Mouse (Mus musculus) ES-Bruce4 (cell line): ENCODE measurements around the gene Csmd2. TPM values are rescaled to one million over a fixed set of nuclear protein-coding genes. Genes with fewer than 3 reads are reported as not detected.
"Not testable (repeated sequence)": the region's sequence is repeated elsewhere in the genome, so short reads cannot be mapped to it uniquely, and the experiment has no call there.

Experiments used
- H3K27ac ChIP-seq: 2 replicates; pipeline ENCODE4 v1.5.1; 2012; ENCODE audit warnings: low read length, inconsistent platforms; ENCODE audit not compliant: insufficient read depth
- H3K27me3 ChIP-seq: 2 replicates; pipeline ENCODE4 v1.6.1; 2012; ENCODE audit warnings: mild to moderate bottlenecking, low read length, inconsistent platforms; ENCODE audit not compliant: control insufficient read depth, poor library complexity, insufficient read depth, severe bottlenecking
- H3K36me3 ChIP-seq: 2 replicates; pipeline ENCODE4 v1.6.1; 2012; ENCODE audit warnings: inconsistent platforms, mild to moderate bottlenecking, low read length, moderate library complexity; ENCODE audit not compliant: control insufficient read depth, poor library complexity, insufficient read depth, severe bottlenecking
- H3K4me1 ChIP-seq: one replicate; pipeline ENCODE4 v1.8.1; 2011; ENCODE audit warnings: low read length; ENCODE audit not compliant: control insufficient read depth, insufficient read depth
- H3K4me3 ChIP-seq: 2 replicates; pipeline ENCODE4 v1.5.1; 2011; ENCODE audit warnings: low read depth, mild to moderate bottlenecking, low read length
- H3K9ac ChIP-seq: 2 replicates; pipeline ENCODE4 v1.6.1; 2012; ENCODE audit warnings: low read depth, mild to moderate bottlenecking, inconsistent platforms; ENCODE audit not compliant: poor library complexity, severe bottlenecking
- H3K9me3 ChIP-seq: replicated peaks from 2 replicates; pipeline ENCODE4 v1.6.1; 2012; ENCODE audit warnings: mild to moderate bottlenecking, low read length, inconsistent platforms; ENCODE audit not compliant: control insufficient read depth, poor library complexity, insufficient read depth, severe bottlenecking
- CTCF ChIP-seq: IDR thresholded peaks from one replicate; pipeline ENCODE4 v1.8.1; 2011; ENCODE audit warnings: low read depth, low read length
- EP300 ChIP-seq: IDR thresholded peaks from 2 replicates; pipeline ENCODE4 v1.6.1; 2011; ENCODE audit warnings: low read depth, low read length; ENCODE audit not compliant: insufficient read depth
- POLR2A ChIP-seq: IDR thresholded peaks from one replicate; pipeline ENCODE4 v1.8.1; 2011; ENCODE audit warnings: low read length; ENCODE audit not compliant: insufficient read depth
- polyA plus RNA-seq: library from polyadenylated mRNA; stranded (reverse); fragments of >200 nt; gene quantifications from 2 replicates; pipeline ENCODE4 v1.2.4, GENCODE M21; 2011; ENCODE audit warnings: low read depth; ENCODE audit not compliant: missing spikeins, insufficient read depth, insufficient read length

Csmd2 gene
- polyA plus RNA-seq, 1 experiment, result 4.0 TPM

DNA sequence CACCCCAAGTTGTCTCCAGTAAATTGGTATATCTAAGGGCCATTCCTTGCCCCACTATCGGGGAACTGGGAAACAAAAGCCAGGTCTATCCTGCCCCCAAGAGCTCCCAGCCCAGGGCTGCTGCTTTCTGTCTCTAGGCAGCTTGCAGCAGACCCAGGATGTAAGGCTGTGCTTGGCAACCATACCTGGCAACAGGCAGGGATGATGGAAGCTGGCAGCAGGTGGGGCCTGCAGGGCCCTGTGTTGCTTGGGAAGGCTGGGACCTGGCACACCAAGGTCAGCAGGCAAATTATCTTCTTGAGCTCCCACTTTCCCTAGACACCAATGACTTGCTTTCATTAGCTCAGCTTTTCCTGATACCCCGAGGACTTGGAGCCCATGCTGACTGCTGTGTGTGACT lies 31.8 kb downstream of the Csmd2 start:
- H3K9ac ChIP-seq, result no peak overlapping the region
- H3K4me1 ChIP-seq, result no peaks in the 10 kb centered on the region
- TF ChIP-seq POLR2A (no peak), CTCF (no peak)
- no peak overlapping the region for H3K4me3 ChIP-seq
- no peak overlapping the region for H3K27ac ChIP-seq
- H3K27me3 ChIP-seq, result no peaks in the 10 kb centered on the region
- no peaks in the 10 kb centered on the region for H3K9me3 ChIP-seq
- no peaks in the 10 kb centered on the region for H3K36me3 ChIP-seq

DNA sequence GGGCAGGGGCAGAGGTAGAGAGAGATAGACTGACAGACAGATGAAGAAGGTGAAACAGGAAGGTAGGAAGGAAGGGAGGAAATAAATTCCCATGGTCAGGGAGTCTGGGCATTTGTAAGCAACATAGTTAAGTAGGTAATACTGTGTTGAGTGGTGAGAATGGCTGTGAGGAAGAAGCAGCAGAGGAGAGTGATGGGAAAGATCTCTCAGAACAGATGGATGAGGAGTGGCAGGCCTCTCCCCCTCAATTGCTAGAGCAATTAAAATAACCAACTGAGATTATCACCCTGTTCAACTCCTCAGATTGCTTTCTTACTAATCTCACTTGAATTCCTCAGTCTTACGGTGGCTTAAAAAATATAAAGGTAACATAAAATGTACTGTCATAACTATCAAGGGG lies 40.6 kb downstream of the Csmd2 start:
- H3K4me3 ChIP-seq, result no peak overlapping the region
- no peaks in the 10 kb centered on the region for H3K4me1 ChIP-seq
- TF ChIP-seq EP300 (no peak), CTCF (no peak), POLR2A (no peak)
- H3K9me3 ChIP-seq, result no peaks in the 10 kb centered on the region
- no peak overlapping the region for H3K9ac ChIP-seq
- no peak overlapping the region for H3K27ac ChIP-seq
- H3K27me3 ChIP-seq, result no peaks in the 10 kb centered on the region; the same call in 1 of the 2 replicates
- no peaks in the 10 kb centered on the region for H3K36me3 ChIP-seq

DNA sequence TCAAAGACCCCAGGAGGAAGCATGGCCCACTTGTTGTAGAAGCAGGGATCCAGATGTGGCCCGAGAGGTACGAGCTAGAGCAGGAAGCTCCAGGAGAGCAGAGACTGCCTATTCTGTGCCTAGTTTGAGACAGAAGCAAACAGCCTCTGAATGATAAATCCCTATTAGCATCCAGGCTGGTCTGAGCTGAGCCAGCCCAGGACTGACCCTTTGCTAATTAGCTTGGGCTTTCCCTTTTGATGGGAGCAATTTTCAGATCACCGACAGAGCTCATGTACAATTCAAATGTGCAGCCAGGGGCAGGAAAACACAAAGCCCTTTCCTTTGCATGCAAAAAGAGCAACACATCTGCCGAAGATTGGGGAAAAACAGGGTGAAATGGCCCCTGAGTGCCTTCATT lies 54.2 kb downstream of the Csmd2 start:
- Histone ChIP-seq H3K4me3 (no peak overlapping the region), H3K9ac (no peak overlapping the region), H3K27me3 (no peaks in the 10 kb centered on the region), H3K27ac (no peak overlapping the region), H3K36me3 (no peaks in the 10 kb centered on the region), H3K4me1 (no peaks in the 10 kb centered on the region), H3K9me3 (no peaks in the 10 kb centered on the region)
- TF ChIP-seq CTCF (no peak), POLR2A (no peak), EP300 (no peak)

DNA sequence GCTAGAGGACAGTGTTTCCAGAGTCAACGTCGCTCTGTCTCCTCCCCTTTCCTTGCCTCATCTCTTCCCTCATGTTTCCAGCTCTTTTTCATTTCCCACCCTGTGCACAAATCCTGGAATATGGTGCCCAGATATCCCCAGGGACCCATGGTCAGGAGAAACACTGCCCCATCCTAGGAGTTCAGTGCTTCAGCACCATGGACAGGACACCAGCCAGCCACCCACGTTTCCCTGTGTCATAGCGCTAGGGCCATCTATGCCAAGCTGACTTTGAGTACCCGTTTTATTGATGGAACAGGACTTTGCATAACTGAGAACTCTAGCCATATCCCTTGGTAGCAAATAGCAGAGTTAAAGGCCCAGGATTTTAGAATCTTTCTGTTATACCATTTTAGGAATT lies 55.0 kb downstream of the Csmd2 start:
- no peak overlapping the region for H3K4me3 ChIP-seq
- no peak overlapping the region for H3K27ac ChIP-seq
- H3K9me3 ChIP-seq, result no peaks in the 10 kb centered on the region
- no peaks in the 10 kb centered on the region for H3K4me1 ChIP-seq
- H3K9ac ChIP-seq, result no peak overlapping the region
- H3K27me3 ChIP-seq, result no peaks in the 10 kb centered on the region; the same call in 1 of the 2 replicates
- H3K36me3 ChIP-seq, result no peaks in the 10 kb centered on the region
- TF ChIP-seq POLR2A (no peak), EP300 (no peak), CTCF (no peak)

DNA sequence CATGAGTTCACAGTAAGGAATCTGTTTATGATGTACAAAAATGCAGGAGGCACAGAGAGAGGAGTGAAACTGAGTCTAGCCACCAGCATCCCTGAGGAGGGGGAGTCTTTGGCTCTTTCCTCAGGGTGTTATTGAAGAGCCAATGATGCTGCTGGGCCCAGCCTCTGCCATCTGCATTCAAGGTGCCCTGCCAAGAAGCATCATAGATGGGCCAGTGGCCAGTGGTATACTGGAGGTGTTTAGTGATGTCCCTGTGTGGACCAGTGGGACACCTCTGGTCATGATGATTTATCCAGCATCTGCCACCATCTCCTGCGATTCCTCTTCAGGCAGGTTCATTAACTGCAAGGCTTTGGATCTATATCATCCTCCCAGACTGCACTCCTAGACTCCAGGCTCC lies 61.1 kb downstream of the Csmd2 start:
- no peaks in the 10 kb centered on the region for H3K36me3 ChIP-seq
- no peak overlapping the region for H3K4me3 ChIP-seq
- TF ChIP-seq EP300, result no peak
- TF ChIP-seq CTCF, result no peak
- TF ChIP-seq POLR2A, result no peak
- no peak overlapping the region for H3K27ac ChIP-seq
- no peak overlapping the region for H3K9ac ChIP-seq
- no peaks in the 10 kb centered on the region for H3K4me1 ChIP-seq
- H3K9me3 ChIP-seq, result no peaks in the 10 kb centered on the region
- no peaks in the 10 kb centered on the region; the same call in 1 of the 2 replicates for H3K27me3 ChIP-seq

DNA sequence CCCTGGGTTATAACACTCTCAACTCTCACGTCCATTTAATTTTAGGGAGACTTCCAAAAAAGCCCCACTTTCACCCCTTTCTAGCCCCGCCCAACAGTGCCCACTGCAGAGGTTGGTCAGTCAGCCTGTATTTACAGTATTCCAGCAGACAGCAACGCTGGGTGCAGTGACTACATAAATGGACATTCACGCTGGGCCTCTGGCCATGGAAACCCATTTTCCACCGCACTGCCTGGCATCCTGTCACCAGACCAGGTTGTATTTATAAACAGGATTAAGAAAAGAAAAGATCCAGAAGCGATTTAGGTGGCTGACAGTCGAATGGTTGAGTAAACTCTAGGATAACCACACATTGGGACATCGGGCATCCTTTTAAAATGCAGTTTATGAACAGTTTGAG lies 65.0 kb downstream of the Csmd2 start:
- H3K27ac ChIP-seq, result no peak overlapping the region

DNA sequence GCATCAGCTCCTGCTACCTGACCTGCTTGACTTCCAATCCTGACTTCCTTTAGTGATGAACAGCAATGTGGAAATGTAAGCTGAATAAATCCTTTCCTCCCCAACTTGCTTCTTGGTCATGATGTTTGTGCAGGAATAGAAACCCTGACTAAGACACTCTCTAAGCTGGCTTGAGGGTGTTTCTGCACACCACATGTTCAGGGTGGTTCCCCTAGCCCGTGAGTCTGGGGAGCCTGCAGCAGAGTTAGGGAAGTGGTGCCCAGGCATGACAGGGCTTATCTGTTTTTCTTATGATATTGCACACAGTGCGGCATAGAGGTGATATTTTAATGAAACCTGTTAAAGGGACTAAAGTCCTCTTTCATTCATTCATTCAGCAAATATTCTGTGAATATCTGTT lies 73.6 kb downstream of the Csmd2 start:
- H3K4me3 ChIP-seq, H3K4me1 ChIP-seq, H3K27me3 ChIP-seq, H3K27ac ChIP-seq, H3K9ac ChIP-seq, H3K9me3 ChIP-seq, H3K36me3 ChIP-seq: not testable (repeated sequence)

More for the DNA sequence above, 65.0 kb downstream of the Csmd2 start:
- Histone ChIP-seq H3K4me3 (no peak overlapping the region), H3K4me1 (no peaks in the 10 kb centered on the region), H3K36me3 (no peaks in the 10 kb centered on the region), H3K27me3 (no peaks in the 10 kb centered on the region; the same call in 1 of the 2 replicates), H3K9me3 (no peaks in the 10 kb centered on the region), H3K9ac (no peak overlapping the region)
- TF ChIP-seq POLR2A (no peak), CTCF (no peak), EP300 (no peak)
